Mouse (Mus musculus): ENCODE data around the gene Aph1b. TPM values are rescaled to one million over a fixed set of nuclear protein-coding genes. Genes with fewer than 3 reads are reported as not detected.
"Not testable (repeated sequence)": the region's sequence is repeated elsewhere in the genome, so short reads cannot be mapped to it uniquely, and the experiment has no call there.

The Aph1b gene
- polyA plus RNA-seq, 1 experiment from 2014 or later = 10.9 TPM

GRCm38 (mm10) chr9:66820996-66821395, 25.7 kb upstream of the Aph1b start:
- TF ChIP-seq CTCF (IDR thresholded peaks at IDR 0.05; ENCODE audit: low read depth) = no peak
- H3K9ac ChIP-seq (ENCODE audit: low read depth, low read length) = no peak overlapping the region
- ATAC-seq (replicated peaks; ENCODE audit: low FRiP score, low read depth) = no peak
- no peaks in the 10 kb centered on the region for H3K9me3 ChIP-seq (replicated peaks; ENCODE audit: low read length)
- WGBS = 71% methylated on average over 5 of the region's 5 CpGs
- no peak overlapping the region for H3K27ac ChIP-seq
- H3K4me2 ChIP-seq (ENCODE audit: low read length) = no peak overlapping the region
- H3K27me3 ChIP-seq (ENCODE audit: insufficient read depth, low read length) = no peaks in the 10 kb centered on the region
- no peaks in the 10 kb centered on the region for H3K4me1 ChIP-seq (replicated peaks; ENCODE audit: insufficient read depth, low read length)
- DNase-seq (ENCODE audit: low spot score) = no peak
- H3K36me3 ChIP-seq (ENCODE audit: insufficient read depth, low read length) = 0 out of 2 replicates have a peak, but pooled peaks cover 3% of the 10 kb centered on the region
- H3K4me3 ChIP-seq (replicated peaks; ENCODE audit: low read depth, low read length) = no peak overlapping the region

- DNase-seq (ENCODE audit: low spot score) (no peak), ATAC-seq (replicated peaks; ENCODE audit: low FRiP score, low read depth) (no peak)
- H3K9me3 ChIP-seq (replicated peaks; ENCODE audit: low read length) = no peaks in the 10 kb centered on the region
- no peaks in the 10 kb centered on the region for H3K36me3 ChIP-seq (ENCODE audit: insufficient read depth, low read length)
- H3K4me3 ChIP-seq (replicated peaks; ENCODE audit: low read depth, low read length) = no peak overlapping the region
- no peaks in the 10 kb centered on the region for H3K27me3 ChIP-seq (ENCODE audit: insufficient read depth, low read length)
- WGBS = 50% methylated on average over 2 of the region's 2 CpGs
- H3K27ac ChIP-seq = no peak overlapping the region
- H3K4me1 ChIP-seq (replicated peaks; ENCODE audit: insufficient read depth, low read length) = no peaks in the 10 kb centered on the region
- no peak overlapping the region for H3K9ac ChIP-seq (ENCODE audit: low read depth, low read length)
- no peak for TF ChIP-seq CTCF (IDR thresholded peaks at IDR 0.05; ENCODE audit: low read depth)
- H3K4me2 ChIP-seq (ENCODE audit: low read length) = no peak overlapping the region
Measured at GRCm38 (mm10) chr9:66813392-66813791, 18.1 kb upstream of the Aph1b start.

- H3K27me3 ChIP-seq (ENCODE audit: insufficient read depth, low read length); H3K4me1 ChIP-seq (replicated peaks; ENCODE audit: insufficient read depth, low read length); ATAC-seq (replicated peaks; ENCODE audit: low FRiP score, low read depth); H3K9ac ChIP-seq (ENCODE audit: low read depth, low read length); DNase-seq (ENCODE audit: low spot score); H3K36me3 ChIP-seq (ENCODE audit: insufficient read depth, low read length); H3K27ac ChIP-seq; H3K9me3 ChIP-seq (replicated peaks; ENCODE audit: low read length): not testable (repeated sequence)
- Histone ChIP-seq H3K4me3 (replicated peaks; ENCODE audit: low read depth, low read length) (peak overlapping the region; percentile 24), H3K4me2 (ENCODE audit: low read length) (peak overlapping the region; percentile 52)
- 10% methylated on average over 29 of the region's 37 CpGs for WGBS
Measured at GRCm38 (mm10) chr9:66805951-66806350, 10.7 kb upstream of the Aph1b start.

GRCm38 (mm10) chr9:66801947-66802346, 6.7 kb upstream of the Aph1b start:
- H3K36me3 ChIP-seq (ENCODE audit: insufficient read depth, low read length) = no peaks in the 10 kb centered on the region
- H3K27me3 ChIP-seq (ENCODE audit: insufficient read depth, low read length) = no peaks in the 10 kb centered on the region
- no peak overlapping the region for H3K27ac ChIP-seq
- H3K9ac ChIP-seq (ENCODE audit: low read depth, low read length) = no peak overlapping the region
- no peak overlapping the region for H3K4me3 ChIP-seq (replicated peaks; ENCODE audit: low read depth, low read length)
- TF ChIP-seq CTCF (IDR thresholded peaks at IDR 0.05; ENCODE audit: low read depth) = no peak
- DNase-seq (ENCODE audit: low spot score) (no peak), ATAC-seq (replicated peaks; ENCODE audit: low FRiP score, low read depth) (no peak)
- 0 out of 2 replicates have a peak, but pooled peaks cover 3% of the 10 kb centered on the region for H3K4me1 ChIP-seq (replicated peaks; ENCODE audit: insufficient read depth, low read length)
- H3K4me2 ChIP-seq (ENCODE audit: low read length) = peak overlapping the region; percentile 15; the same call in 1 of the 2 replicates
- 47% methylated on average over 12 of the region's 12 CpGs for WGBS
- no peaks in the 10 kb centered on the region for H3K9me3 ChIP-seq (replicated peaks; ENCODE audit: low read length)

- peak within 1 kb of the TSS; percentile 47; the same call in 1 of the 2 replicates for H3K27ac ChIP-seq
- no peak for DNase-seq (ENCODE audit: low spot score)
Measured at GRCm38 (mm10) chr9:66796739-66797138, 1.4 kb upstream of the Aph1b start, which contains the start of gene Gm10647. Gene Gm10647, plus strand, starts transcription at chr9:66797039.

GRCm38 (mm10) chr9:66794629-66795463, 444 bp downstream of the Aph1b start:
- Histone ChIP-seq H3K4me3 (replicated peaks; ENCODE audit: low read depth, low read length) (peak overlapping the region; percentile 59), H3K9me3 (replicated peaks; ENCODE audit: low read length) (no peaks in the 10 kb centered on the region), H3K4me1 (replicated peaks; ENCODE audit: insufficient read depth, low read length) (no peaks in the 10 kb centered on the region), H3K9ac (ENCODE audit: low read depth, low read length) (peak overlapping the region; percentile 65), H3K27me3 (ENCODE audit: insufficient read depth, low read length) (no peaks in the 10 kb centered on the region), H3K4me2 (ENCODE audit: low read length) (peak overlapping the region; percentile 80), H3K27ac (peak overlapping the region; percentile 90), H3K36me3 (ENCODE audit: insufficient read depth, low read length) (0 out of 2 replicates have a peak, but pooled peaks cover 2% of the 10 kb centered on the region)
- no peak for DNase-seq (ENCODE audit: low spot score)
- WGBS = 1% methylated on average over 43 of the region's 43 CpGs
- ATAC-seq (replicated peaks; ENCODE audit: low FRiP score, low read depth) = peak; percentile 11
- no peak for TF ChIP-seq CTCF (IDR thresholded peaks at IDR 0.05; ENCODE audit: low read depth)

More at GRCm38 (mm10) chr9:66796739-66797138, 1.4 kb upstream of the Aph1b start, which contains the start of gene Gm10647:
- Histone ChIP-seq H3K27me3 (ENCODE audit: insufficient read depth, low read length) (no peaks in the 10 kb centered on the region), H3K9me3 (replicated peaks; ENCODE audit: low read length) (no peaks in the 10 kb centered on the region), H3K9ac (ENCODE audit: low read depth, low read length) (no peak within 1 kb of the TSS), H3K4me2 (ENCODE audit: low read length) (peak within 1 kb of the TSS; percentile 80), H3K4me3 (replicated peaks; ENCODE audit: low read depth, low read length) (peak within 1 kb of the TSS; percentile 59), H3K4me1 (replicated peaks; ENCODE audit: insufficient read depth, low read length) (no peaks in the 10 kb centered on the region), H3K36me3 (ENCODE audit: insufficient read depth, low read length) (no peaks in the 10 kb centered on the region)
- TF ChIP-seq CTCF (IDR thresholded peaks at IDR 0.05; ENCODE audit: low read depth) = no peak
- ATAC-seq (replicated peaks; ENCODE audit: low FRiP score, low read depth) = no peak
- 75% methylated on average over 5 of the region's 5 CpGs for WGBS
